Mouse (Mus musculus): Measurements from ENCODE around the gene Sfrp2. TPM values are rescaled to one million over a fixed set of nuclear protein-coding genes. Genes with fewer than 3 reads are reported as not detected.

Gene Sfrp2
- polyA plus RNA-seq, 1 experiment: 7.2 TPM

GRCm38 (mm10) chr3:83736980-83737379, 29.1 kb upstream of the Sfrp2 start:
- WGBS: 85% methylated on average over 4 of the region's 4 CpGs

DNA sequence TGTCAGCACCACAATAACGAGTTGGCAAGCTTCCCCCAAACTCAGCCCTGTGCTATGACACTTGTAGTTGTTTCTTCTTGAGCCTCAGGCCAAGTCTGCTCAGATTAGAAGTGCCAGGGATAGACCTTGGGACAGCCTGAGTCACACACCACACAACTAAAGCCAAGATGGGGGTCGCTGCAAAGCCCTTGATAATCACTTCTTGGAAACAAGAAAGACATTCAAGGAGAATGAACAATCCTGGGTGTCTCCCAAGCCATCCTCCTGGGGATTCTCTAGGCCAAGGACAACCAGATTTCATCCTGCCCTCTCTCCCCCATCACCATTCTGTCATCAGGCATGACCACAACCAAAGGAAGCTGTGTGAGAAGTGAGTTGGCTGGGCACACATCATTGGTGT, 25.9 kb upstream of the Sfrp2 start:
- Histone ChIP-seq H3K36me3 (ENCODE audit: control insufficient read depth, insufficient read depth, low read length) (no peaks in the 10 kb centered on the region), H3K4me3 (ENCODE audit: control insufficient read depth, insufficient read depth, low read length) (no peak overlapping the region), H3K27ac (ENCODE audit: control insufficient read depth, insufficient read depth, low read length) (no peak overlapping the region), H3K27me3 (ENCODE audit: control insufficient read depth, insufficient read depth, low read length) (no peaks in the 10 kb centered on the region), H3K4me1 (replicated peaks; ENCODE audit: control insufficient read depth, insufficient read depth, low read length) (no peaks in the 10 kb centered on the region)
- 69% methylated on average over 2 of the region's 2 CpGs for WGBS
- no peak for DNase-seq
- TF ChIP-seq CTCF (IDR thresholded peaks at IDR 0.05; ENCODE audit: borderline replicate concordance, control insufficient read depth, extremely low read depth, insufficient read depth, low read length, poor library complexity) (no peak), POLR2A (IDR thresholded peaks at IDR 0.05; ENCODE audit: control insufficient read depth, extremely low read depth, insufficient read depth, low read length, poor library complexity) (no peak)

More at GRCm38 (mm10) chr3:83736980-83737379, 29.1 kb upstream of the Sfrp2 start:
- H3K4me1 ChIP-seq (replicated peaks; ENCODE audit: control insufficient read depth, insufficient read depth, low read length): no peaks in the 10 kb centered on the region
- no peak for DNase-seq
- no peak overlapping the region for H3K4me3 ChIP-seq (ENCODE audit: control insufficient read depth, insufficient read depth, low read length)
- H3K36me3 ChIP-seq (ENCODE audit: control insufficient read depth, insufficient read depth, low read length): no peaks in the 10 kb centered on the region
- H3K27ac ChIP-seq (ENCODE audit: control insufficient read depth, insufficient read depth, low read length): no peak overlapping the region
- no peaks in the 10 kb centered on the region for H3K27me3 ChIP-seq (ENCODE audit: control insufficient read depth, insufficient read depth, low read length)
- no peak for TF ChIP-seq POLR2A (IDR thresholded peaks at IDR 0.05; ENCODE audit: control insufficient read depth, extremely low read depth, insufficient read depth, low read length, poor library complexity)
- no peak for TF ChIP-seq CTCF (IDR thresholded peaks at IDR 0.05; ENCODE audit: borderline replicate concordance, control insufficient read depth, extremely low read depth, insufficient read depth, low read length, poor library complexity)

DNA sequence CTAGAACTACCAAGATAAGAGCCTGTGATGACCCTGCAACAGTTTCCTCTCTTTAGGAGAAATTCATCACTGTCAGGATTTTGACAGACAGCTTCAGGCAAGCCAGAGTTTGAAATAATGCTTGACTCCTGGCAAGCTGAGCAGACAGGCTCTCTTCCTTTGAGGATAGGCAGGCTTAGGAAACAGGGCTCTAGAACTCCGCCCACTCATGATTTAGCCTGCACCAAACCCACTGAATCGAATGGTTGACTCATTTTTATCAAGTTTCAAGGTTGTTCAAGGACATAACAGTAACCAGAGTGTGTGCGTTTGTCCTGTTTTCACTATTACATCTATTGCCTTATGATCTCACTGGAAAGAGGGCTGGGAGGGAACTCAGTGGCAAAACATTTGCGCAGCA, 18.8 kb upstream of the Sfrp2 start:
- H3K4me3 ChIP-seq (ENCODE audit: control insufficient read depth, insufficient read depth, low read length): no peak overlapping the region
- WGBS: 95% methylated on average over 4 of the region's 4 CpGs

GRCm38 (mm10) chr3:83747895-83748294, 18.2 kb upstream of the Sfrp2 start:
- Histone ChIP-seq H3K36me3 (ENCODE audit: control insufficient read depth, insufficient read depth, low read length) (no peaks in the 10 kb centered on the region), H3K27me3 (ENCODE audit: control insufficient read depth, insufficient read depth, low read length) (no peaks in the 10 kb centered on the region), H3K4me1 (replicated peaks; ENCODE audit: control insufficient read depth, insufficient read depth, low read length) (no peaks in the 10 kb centered on the region), H3K4me3 (ENCODE audit: control insufficient read depth, insufficient read depth, low read length) (no peak overlapping the region), H3K27ac (ENCODE audit: control insufficient read depth, insufficient read depth, low read length) (no peak overlapping the region)
- DNase-seq: no peak
- TF ChIP-seq POLR2A (IDR thresholded peaks at IDR 0.05; ENCODE audit: control insufficient read depth, extremely low read depth, insufficient read depth, low read length, poor library complexity) (no peak), CTCF (IDR thresholded peaks at IDR 0.05; ENCODE audit: borderline replicate concordance, control insufficient read depth, extremely low read depth, insufficient read depth, low read length, poor library complexity) (no peak)
- WGBS: 92% methylated on average over 5 of the region's 5 CpGs

More for the DNA sequence above, 18.8 kb upstream of the Sfrp2 start:
- Histone ChIP-seq H3K4me1 (replicated peaks; ENCODE audit: control insufficient read depth, insufficient read depth, low read length) (no peaks in the 10 kb centered on the region), H3K27ac (ENCODE audit: control insufficient read depth, insufficient read depth, low read length) (no peak overlapping the region), H3K27me3 (ENCODE audit: control insufficient read depth, insufficient read depth, low read length) (no peaks in the 10 kb centered on the region), H3K36me3 (ENCODE audit: control insufficient read depth, insufficient read depth, low read length) (no peaks in the 10 kb centered on the region)
- DNase-seq: no peak
- TF ChIP-seq CTCF (IDR thresholded peaks at IDR 0.05; ENCODE audit: borderline replicate concordance, control insufficient read depth, extremely low read depth, insufficient read depth, low read length, poor library complexity) (no peak), POLR2A (IDR thresholded peaks at IDR 0.05; ENCODE audit: control insufficient read depth, extremely low read depth, insufficient read depth, low read length, poor library complexity) (no peak)

DNA sequence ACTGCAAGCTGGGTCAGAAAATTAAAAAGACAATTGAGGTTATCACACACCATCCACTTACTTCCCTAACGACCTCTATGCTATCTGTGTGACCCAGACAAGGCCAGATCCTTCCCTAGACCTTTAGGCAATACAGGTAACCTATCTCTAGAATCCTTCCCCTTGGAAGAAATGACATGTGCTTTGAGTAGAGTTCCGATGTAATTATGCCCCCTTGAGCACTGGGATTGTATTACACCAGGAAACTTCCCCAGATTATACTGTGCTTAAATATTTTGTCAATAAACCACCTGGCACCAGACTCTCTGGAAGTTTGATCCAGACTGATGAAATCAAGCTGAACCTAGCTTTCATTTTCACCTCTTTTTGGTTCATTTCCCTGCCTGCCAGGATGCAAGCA, 14.5 kb upstream of the Sfrp2 start:
- no peak overlapping the region for H3K4me3 ChIP-seq (ENCODE audit: control insufficient read depth, insufficient read depth, low read length)
- no peak for TF ChIP-seq POLR2A (IDR thresholded peaks at IDR 0.05; ENCODE audit: control insufficient read depth, extremely low read depth, insufficient read depth, low read length, poor library complexity)
- TF ChIP-seq CTCF (IDR thresholded peaks at IDR 0.05; ENCODE audit: borderline replicate concordance, control insufficient read depth, extremely low read depth, insufficient read depth, low read length, poor library complexity): no peak
- WGBS: 7% methylated on average over 2 of the region's 2 CpGs
- H3K27ac ChIP-seq (ENCODE audit: control insufficient read depth, insufficient read depth, low read length): no peak overlapping the region
- no peaks in the 10 kb centered on the region for H3K4me1 ChIP-seq (replicated peaks; ENCODE audit: control insufficient read depth, insufficient read depth, low read length)
- no peaks in the 10 kb centered on the region for H3K36me3 ChIP-seq (ENCODE audit: control insufficient read depth, insufficient read depth, low read length)
- DNase-seq: no peak
- no peaks in the 10 kb centered on the region for H3K27me3 ChIP-seq (ENCODE audit: control insufficient read depth, insufficient read depth, low read length)

GRCm38 (mm10) chr3:83752196-83752595, 13.9 kb upstream of the Sfrp2 start:
- DNase-seq: no peak
- H3K27ac ChIP-seq (ENCODE audit: control insufficient read depth, insufficient read depth, low read length): no peak overlapping the region
- TF ChIP-seq CTCF (IDR thresholded peaks at IDR 0.05; ENCODE audit: borderline replicate concordance, control insufficient read depth, extremely low read depth, insufficient read depth, low read length, poor library complexity): no peak
- no peak for TF ChIP-seq POLR2A (IDR thresholded peaks at IDR 0.05; ENCODE audit: control insufficient read depth, extremely low read depth, insufficient read depth, low read length, poor library complexity)
- WGBS: 93% methylated on average over 5 of the region's 5 CpGs
- no peaks in the 10 kb centered on the region for H3K4me1 ChIP-seq (replicated peaks; ENCODE audit: control insufficient read depth, insufficient read depth, low read length)
- H3K27me3 ChIP-seq (ENCODE audit: control insufficient read depth, insufficient read depth, low read length): no peaks in the 10 kb centered on the region
- no peaks in the 10 kb centered on the region for H3K36me3 ChIP-seq (ENCODE audit: control insufficient read depth, insufficient read depth, low read length)
- H3K4me3 ChIP-seq (ENCODE audit: control insufficient read depth, insufficient read depth, low read length): no peak overlapping the region

- Histone ChIP-seq H3K4me3 (ENCODE audit: control insufficient read depth, insufficient read depth, low read length) (no peak overlapping the region), H3K36me3 (ENCODE audit: control insufficient read depth, insufficient read depth, low read length) (no peaks in the 10 kb centered on the region), H3K27me3 (ENCODE audit: control insufficient read depth, insufficient read depth, low read length) (no peaks in the 10 kb centered on the region), H3K4me1 (replicated peaks; ENCODE audit: control insufficient read depth, insufficient read depth, low read length) (no peaks in the 10 kb centered on the region), H3K27ac (ENCODE audit: control insufficient read depth, insufficient read depth, low read length) (no peak overlapping the region)
- no peak for DNase-seq
- WGBS: 93% methylated on average over 15 of the region's 15 CpGs
- no peak for TF ChIP-seq POLR2A (IDR thresholded peaks at IDR 0.05; ENCODE audit: control insufficient read depth, extremely low read depth, insufficient read depth, low read length, poor library complexity)
- TF ChIP-seq CTCF (IDR thresholded peaks at IDR 0.05; ENCODE audit: borderline replicate concordance, control insufficient read depth, extremely low read depth, insufficient read depth, low read length, poor library complexity): no peak
Measured at GRCm38 (mm10) chr3:83755043-83755635, 11.0 kb upstream of the Sfrp2 start.
